Mouse (Mus musculus): ENCODE data around the gene Hoxa4.

Hoxa4 gene

GRCm38 (mm10) chr6:52165441-52166370 lies 25.8 kb downstream of the Hoxa4 start:
- no peak for DNase-seq (ENCODE audit: inconsistent ontology term)

- no peak for DNase-seq (ENCODE audit: inconsistent ontology term)
Observed at GRCm38 (mm10) chr6:52164626-52165440, 26.7 kb downstream of the Hoxa4 start, which contains the start of gene Hoxa2. Hoxa2 (minus strand) TSS chr6:52164831.

- no peak for DNase-seq (ENCODE audit: inconsistent ontology term)
Observed at GRCm38 (mm10) chr6:52164051-52164625, 27.4 kb downstream of the Hoxa4 start.

GRCm38 (mm10) chr6:52163366-52164031 lies 28.1 kb downstream of the Hoxa4 start:
- no peak for DNase-seq (ENCODE audit: inconsistent ontology term)

- no peak for DNase-seq (ENCODE audit: inconsistent ontology term)
Observed at GRCm38 (mm10) chr6:52162611-52163365, 28.8 kb downstream of the Hoxa4 start.

- no peak for DNase-seq (ENCODE audit: inconsistent ontology term)
Observed at GRCm38 (mm10) chr6:52162093-52162380, 29.5 kb downstream of the Hoxa4 start.

- DNase-seq (ENCODE audit: inconsistent ontology term), result no peak
Observed at GRCm38 (mm10) chr6:52161336-52162092, 30.0 kb downstream of the Hoxa4 start.

- no peak for DNase-seq (ENCODE audit: inconsistent ontology term)
Observed at GRCm38 (mm10) chr6:52160511-52161335, 30.8 kb downstream of the Hoxa4 start.

- DNase-seq (ENCODE audit: inconsistent ontology term), result no peak
Observed at GRCm38 (mm10) chr6:52159979-52160378, 31.6 kb downstream of the Hoxa4 start.

GRCm38 (mm10) chr6:52159164-52159761 lies 32.3 kb downstream of the Hoxa4 start:
- no peak for DNase-seq (ENCODE audit: inconsistent ontology term)

- DNase-seq (ENCODE audit: inconsistent ontology term), result peak; percentile 74
Observed at GRCm38 (mm10) chr6:52158276-52159051, 33.1 kb downstream of the Hoxa4 start, which contains the start of gene Hoxa1. Hoxa1 (minus strand) TSS chr6:52158317.

GRCm38 (mm10) chr6:52157466-52158275 lies 33.9 kb downstream of the Hoxa4 start:
- no peak for DNase-seq (ENCODE audit: inconsistent ontology term)

- no peak for DNase-seq (ENCODE audit: inconsistent ontology term)
Observed at GRCm38 (mm10) chr6:52156551-52157200, 34.9 kb downstream of the Hoxa4 start.

GRCm38 (mm10) chr6:52155471-52155870 lies 36.1 kb downstream of the Hoxa4 start:
- DNase-seq (ENCODE audit: inconsistent ontology term), result no peak

- DNase-seq (ENCODE audit: inconsistent ontology term), result no peak
Observed at GRCm38 (mm10) chr6:52154044-52154443, 37.5 kb downstream of the Hoxa4 start.

- no peak for DNase-seq (ENCODE audit: inconsistent ontology term)
Observed at GRCm38 (mm10) chr6:52153270-52153669, 38.3 kb downstream of the Hoxa4 start.
